Mouse (Mus musculus) adrenal gland, adult 2 months (tissue): ENCODE results near the gene Scd4. TPM values are rescaled to one million over a fixed set of nuclear protein-coding genes. Genes with fewer than 3 reads are reported as not detected.
A peak's percentile ranks its signal among the peaks of the same experiment; 100 is the strongest.

Experiments used
- DNase-seq: peaks from one replicate; pipeline ENCODE4 v3.0.0; 2021
- microRNA-seq, 2 experiments: library from miRNA; unstranded; fragments of <30 nt; microRNA quantifications; one replicate each; pipeline ENCODE4 v1.2.0; 2021
- polyA plus RNA-seq: library from polyadenylated mRNA; depleted of rRNA; stranded (reverse); fragments of >200 nt; gene quantifications from 2 replicates; pipeline ENCODE4 v1.2.3, GENCODE M21; 2012; rRNA removed
- total RNA-seq, 2 experiments: library from RNA; stranded (reverse); gene quantifications; 2 replicates each; pipeline ENCODE4 v1.2.3; 2021

Scd4 gene
- total and polyA plus RNA-seq, 3 experiments = 0.29 to 9.3 (median 5.4) TPM

DNA sequence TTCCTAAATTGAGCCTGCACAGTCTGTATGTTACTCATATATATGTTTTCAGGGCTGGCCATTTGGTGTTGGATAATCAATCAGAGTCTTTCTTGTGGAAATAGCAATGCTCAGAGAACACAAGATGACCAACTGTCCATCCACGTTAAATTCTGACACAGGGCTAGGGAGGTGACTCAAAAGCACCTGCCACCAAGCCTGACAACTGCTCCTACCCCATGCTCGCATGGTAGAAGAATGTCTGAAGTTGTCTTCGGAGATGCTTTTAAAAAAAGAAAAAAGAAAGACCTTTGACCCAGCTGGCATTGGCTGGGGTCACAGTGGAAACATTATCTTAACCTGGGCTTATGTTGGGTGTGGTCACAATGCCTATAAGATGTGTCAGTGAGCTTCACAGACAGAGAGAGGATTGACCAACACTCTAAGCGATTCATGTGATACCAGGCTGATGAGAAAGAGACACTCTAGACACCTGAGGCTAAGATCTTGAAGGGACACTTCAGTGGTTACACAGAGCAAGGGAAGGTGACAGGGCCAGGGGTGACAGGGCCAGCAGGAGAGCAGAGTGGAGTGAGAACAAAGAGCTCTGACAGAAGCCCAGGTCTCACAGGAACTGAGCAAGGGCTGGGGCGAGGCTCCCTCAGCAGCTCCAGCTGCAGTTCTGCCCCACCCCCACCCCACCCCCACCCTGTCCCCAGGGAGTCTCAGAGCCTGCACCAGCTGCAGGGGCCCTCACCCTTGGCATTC is 44.9 kb downstream of the Scd4 start:
- no peak for DNase-seq

DNA sequence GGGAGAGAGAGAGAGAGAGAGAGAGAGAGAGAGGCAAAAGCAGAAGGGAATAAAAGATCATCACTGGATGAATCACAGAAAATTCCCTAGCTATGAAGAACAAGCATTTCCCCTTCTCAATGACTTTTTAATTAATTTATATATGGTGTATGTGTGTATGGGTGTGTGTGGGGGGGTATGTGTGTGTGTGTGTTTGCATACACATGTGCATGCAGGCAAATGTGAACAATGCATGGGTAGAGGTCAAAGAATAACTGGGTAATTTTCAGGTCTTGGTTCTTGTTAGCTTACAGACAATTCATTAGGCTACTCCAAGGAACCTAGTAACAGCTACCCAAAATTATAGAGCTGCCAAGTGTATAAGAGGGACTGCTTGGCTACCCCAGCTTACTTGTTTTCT is 46.2 kb downstream of the Scd4 start:
- no peak for DNase-seq

DNA sequence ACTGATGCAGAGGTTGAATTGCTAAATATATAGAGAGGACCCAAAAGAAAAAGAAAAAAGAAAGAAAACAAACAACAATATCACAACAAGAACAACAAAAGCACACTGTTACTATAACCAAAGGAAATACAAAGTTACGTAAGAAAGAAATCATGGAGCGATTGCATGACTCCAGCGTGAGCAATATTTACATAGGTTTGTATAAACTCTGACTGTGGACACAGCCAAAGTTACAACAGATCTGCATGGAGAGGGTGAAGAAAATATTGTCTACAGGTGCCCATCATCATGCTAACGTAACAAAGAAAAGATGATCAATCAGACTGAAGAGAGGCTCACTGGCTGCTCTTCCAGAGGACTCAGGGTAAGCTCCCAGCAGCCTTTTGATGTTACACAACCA is 47.2 kb downstream of the Scd4 start:
- DNase-seq = no peak

DNA sequence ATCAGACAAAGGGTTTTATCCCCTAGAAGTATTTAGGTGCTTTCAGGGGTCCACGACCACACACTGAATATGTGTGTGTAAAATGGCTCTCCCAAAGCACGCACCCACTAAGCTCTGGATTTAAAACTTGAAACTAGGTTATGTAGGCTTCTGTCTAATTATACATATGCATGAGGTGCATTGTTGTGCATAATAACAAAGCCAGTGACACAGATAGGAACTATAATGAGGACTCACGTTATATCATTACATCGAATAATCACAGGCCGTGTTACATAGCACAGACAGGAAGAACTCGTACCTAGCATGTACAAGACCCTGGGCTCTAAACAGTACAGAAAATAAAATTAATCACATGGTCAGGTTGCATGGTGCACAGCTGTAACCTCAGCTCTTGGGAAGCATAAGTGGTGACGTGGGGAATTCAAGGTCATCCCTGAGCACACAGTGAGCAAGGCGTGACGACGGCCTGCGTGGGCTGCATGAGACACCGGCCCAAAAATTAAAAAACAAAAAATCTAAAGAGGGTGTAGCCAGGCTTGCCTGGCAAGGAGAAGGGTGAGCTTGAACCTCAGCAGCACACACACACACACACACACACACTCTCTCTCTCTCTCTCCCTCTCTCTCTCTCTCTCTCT is 49.9 kb downstream of the Scd4 start:
- peak; percentile 55 for DNase-seq

DNA sequence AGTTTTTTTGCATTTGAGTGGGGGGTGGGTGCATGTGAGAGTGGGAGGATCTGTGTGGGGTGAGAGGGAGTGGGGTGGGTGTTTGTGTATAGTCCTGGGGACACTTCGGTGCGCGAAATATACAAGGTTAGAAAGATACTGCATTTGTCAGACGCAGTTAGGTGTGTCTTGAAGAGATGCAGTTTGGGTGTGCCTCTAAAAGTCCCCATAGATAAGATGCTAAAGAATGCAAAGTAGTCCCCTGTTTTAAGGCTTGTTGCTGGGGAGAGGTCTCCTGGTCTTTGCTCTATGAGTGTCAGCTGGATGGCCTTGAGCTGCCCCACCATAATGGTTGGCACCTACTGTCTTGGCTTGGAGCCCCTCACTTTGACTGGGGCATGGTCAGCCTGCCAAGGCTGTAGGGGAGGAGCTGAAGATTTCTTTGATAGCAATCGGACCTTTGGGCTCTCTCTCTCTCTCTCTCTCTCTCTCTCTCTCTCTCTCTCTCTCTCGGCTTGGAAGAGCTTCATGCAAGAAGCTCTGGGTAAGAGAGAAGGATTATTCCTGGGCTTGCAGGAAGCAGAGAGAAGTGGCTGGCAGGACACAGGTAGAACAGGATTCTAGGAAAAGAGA is 53.1 kb downstream of the Scd4 start:
- DNase-seq = no peak

DNA sequence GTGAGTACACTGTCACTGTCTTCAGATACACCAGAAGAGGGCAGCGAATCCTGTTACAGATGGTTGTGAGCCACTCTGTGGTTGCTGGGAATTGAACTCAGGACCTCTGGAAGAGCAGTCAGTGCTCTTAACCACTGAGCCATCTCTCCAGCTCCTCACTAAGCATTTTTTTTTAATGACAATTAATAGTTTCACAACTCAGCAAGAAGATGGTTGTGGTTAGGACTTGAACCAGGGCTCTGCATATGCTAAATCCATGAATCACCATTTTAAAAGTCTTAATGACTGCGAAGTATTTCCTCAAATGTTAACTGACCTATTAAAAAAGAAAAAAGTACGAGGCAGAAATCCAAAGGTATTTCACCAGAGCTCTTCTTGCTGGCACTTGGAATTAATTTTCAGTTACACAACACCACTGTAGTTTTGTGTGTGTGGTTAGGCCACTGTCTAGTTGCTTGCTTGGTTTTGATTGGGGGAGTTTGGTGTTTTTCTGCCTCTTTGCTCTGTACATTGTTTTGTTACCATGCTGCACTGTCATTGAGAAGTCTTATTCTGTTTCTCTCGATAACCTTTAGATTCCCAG is 54.3 kb downstream of the Scd4 start:
- no peak for DNase-seq

DNA sequence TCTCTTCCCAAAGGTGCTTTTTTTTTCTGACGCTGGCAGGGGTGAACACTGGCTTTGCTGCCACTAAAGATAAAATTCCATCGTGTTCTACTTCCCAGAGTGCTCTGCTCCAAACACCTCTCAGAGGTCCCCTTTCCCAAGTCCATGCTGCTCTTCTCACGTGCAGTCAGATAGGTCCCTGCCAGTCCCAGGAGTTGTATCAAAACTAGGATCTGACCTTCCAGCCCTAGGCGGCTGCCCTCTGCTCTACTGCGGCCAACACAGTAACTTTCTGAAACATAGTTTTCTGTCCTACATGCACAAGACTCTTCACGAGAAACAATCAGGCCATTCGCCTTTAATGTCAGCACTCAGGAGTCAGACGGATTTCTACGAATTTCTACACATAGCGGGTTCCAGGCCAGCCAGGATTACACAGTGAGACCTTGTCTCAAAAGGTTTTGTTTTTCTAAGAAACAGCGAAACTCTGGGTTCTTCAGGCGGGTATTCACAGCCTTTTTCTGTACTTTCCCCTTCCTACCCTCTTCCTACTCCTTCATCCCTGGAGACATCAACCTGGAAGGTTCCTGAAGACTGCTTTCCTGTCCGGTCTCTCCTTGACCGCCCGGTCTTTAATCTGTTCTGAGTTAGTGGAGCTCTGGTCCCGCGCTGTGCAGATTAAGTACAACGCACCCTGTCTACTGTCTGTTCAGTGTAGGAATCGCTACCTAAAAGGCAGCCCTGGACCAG is 55.0 kb downstream of the Scd4 start:
- DNase-seq = peak; percentile 45

DNA sequence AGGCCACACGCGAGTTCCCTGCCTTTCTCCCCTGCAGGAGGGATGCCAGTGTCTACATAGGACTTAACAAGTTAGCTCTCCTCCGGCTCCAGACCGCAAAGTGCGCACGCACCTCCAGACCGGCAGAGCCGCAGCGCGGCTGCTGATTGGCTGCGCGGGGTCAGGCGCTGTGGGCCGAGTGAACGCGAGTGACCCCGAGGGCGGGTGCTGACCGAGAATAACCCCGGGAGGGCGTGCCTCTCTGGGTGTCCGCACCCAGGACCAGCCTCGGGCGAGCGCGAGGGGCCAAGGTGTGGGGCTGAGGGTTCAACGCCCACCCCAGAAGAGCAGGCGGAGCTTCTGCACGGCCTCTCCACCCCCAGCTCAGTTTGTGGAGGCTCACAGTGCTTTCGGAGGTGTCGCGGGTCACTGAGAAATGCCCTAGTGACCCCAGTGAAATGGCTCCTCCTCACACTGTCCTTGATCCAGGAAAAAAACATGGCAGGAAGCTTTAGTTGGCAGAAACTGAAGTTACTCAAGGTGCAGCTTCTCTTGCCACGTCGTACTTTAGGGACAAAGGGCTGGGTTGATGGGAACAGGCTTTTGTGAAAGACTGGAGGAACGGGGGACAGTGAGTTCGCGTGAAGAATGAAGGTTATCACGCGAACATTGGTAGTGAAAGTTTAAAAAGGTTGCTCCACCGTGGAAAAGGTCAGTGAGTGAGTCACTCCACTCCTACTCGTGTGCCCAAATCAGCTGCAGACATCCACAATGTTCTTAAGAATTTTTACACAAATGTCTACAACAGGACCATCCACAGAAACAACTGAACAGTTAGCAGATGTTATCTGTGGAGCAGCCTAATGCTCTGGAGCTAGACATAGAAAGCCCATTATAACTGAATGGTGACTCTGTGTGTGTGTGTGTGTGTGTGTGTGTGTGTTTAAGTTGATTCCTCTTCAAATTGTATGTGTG is 55.9 kb downstream of the Scd4 start:
- peak; percentile 97 for DNase-seq

DNA sequence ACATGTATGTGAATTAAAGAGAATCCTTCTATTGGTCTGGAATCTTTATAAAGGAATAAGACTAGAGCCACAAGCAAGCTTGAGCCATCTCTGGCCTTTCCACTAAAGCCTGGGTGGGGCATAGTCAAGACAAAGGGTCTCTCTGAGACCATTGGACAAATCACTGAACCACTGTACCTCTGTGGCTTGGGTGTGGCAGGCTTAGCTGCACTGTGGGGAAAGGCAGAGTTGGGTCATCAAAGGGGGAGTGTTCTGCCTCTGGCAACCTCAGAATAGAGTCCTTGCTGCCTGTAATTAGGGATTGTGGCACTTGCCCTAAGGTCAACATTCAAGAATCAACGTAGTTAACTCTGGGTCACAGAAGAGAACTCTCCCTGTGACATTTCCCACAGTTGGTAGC is 56.6 kb downstream of the Scd4 start:
- peak; percentile 49 for DNase-seq

DNA sequence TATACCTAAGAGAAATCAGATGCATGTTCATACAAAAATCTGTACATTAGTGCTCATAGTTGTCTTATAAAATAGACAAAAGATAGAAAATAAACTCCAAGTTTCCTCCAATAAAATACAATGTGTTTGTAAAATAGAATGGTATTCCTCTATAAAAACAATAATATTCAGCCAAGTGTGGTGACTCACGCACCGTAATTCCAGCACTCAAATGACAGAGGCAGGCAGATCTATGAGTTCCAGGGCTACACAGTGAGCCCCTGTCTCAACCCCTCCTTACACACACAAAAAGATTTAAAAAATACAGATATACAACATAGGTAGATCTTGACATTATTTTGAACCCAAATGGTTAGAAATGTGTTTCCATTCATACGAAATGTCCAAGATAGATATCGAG is 59.0 kb downstream of the Scd4 start:
- no peak for DNase-seq

DNA sequence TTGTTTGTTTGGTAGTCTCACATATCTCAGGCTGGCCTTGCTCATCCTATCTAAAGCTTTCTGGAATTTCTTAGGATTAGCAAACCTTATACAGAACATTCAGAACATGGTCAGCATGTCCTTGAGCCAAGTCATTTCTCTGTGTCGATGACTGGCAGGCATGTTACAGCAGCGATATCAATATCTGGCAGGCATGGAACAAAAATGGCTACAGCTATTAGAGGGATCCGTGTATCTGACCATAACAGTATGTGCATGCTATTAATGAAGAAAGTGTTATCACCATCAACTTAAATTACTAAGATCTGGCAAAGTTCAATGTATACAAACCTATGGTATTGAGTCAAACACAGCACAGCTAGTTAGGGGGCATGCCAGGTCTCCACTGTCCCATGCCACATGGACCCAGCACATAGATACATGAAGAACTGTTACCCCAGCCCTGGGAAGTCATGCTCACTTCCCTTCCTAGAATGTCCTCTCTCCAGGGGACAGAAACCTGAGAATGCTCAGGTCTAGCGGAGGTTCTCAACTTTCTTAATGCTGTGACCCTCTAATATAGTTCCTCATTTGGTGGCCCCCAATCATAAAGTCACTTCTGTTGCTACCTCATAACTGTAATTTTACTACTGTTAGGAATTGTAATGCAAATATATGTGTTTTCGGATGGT is 59.6 kb downstream of the Scd4 start:
- DNase-seq = no peak

DNA sequence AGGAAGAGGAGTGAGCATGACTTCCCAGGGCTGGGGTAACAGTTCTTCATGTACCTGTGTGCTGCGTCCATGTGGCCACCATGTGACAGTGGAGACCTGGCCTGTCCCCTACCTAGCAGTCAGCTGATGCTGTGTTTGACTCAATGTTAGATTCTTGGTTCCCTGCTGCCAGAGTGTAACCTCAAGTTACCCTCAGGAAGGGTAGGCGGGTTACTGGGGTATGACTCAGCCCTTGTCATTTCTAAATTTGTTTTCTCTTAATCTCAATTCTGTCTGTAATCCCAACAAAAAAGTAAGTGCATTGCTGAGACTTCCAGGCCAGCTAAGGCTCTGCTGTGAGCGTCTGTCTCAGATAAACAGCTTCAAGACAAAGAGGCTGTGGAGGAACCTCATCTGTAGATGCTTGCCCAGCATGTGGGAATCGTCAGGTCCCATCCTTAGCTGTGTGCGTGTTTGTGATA is 61.1 kb downstream of the Scd4 start:
- peak; percentile 47 for DNase-seq

DNA sequence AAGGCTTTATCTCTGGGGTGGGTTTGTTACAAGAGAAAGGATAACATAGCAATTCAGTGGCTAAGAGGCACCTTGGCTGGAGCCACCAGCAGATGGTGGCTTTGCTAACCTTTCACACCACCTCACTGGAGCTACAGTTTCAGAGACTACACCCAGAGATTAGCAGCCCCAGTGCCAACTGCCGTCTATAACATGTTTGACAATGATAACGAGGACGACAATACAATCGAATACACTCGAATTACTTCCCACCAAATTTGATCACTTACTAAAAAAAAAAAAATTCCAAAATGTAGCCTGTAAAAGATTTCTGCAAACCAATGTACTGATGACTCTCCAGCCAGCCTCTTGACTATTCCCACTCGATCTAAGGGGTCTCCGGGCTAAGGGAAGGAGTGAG is 62.1 kb downstream of the Scd4 start:
- no peak for DNase-seq

Small RNA genes within 50 kb of the gene (microRNA-seq; reads per million reads assigned to microRNA genes)
- 2.9 to 4.4 reads per million in 2 experiments for gene Mir5114

Other genes starting within 250 kb of the Scd4 start
- gene Chuk, start 225.6 kb upstream of the Scd4 start, total RNA-seq = 10 to 100 TPM; 48.7 to 78.2 TPM
- 8.9 and 10.5 TPM in 2 replicates for gene Chuk, start 225.6 kb upstream of the Scd4 start, polyA plus RNA-seq
- gene Cwf19l1, start 197.2 kb upstream of the Scd4 start, total RNA-seq = 10 to 100 TPM; 16.5 to 25.4 TPM
- gene Cwf19l1, start 197.2 kb upstream of the Scd4 start, polyA plus RNA-seq = 3.3 and 6.2 TPM in 2 replicates
- gene Bloc1s2, start 186.6 kb upstream of the Scd4 start, total RNA-seq = 10 to 100 TPM; 21.1 to 23.9 TPM
- gene Bloc1s2, start 186.6 kb upstream of the Scd4 start, polyA plus RNA-seq = 6.5 and 12.9 TPM in 2 replicates
- not detected for gene Pkd2l1, start 140.7 kb upstream of the Scd4 start, total RNA-seq
- 0.02 TPM in 1 of 2 replicates, not detected in the other for gene Pkd2l1, start 140.7 kb upstream of the Scd4 start, polyA plus RNA-seq
- under 1 TPM in 1 of 2 experiments, not detected in 1; 0.09 TPM for gene Scd3, start 129.8 kb upstream of the Scd4 start, total RNA-seq
- 0.10 TPM in 1 of 2 replicates, not detected in the other for gene Scd3, start 129.8 kb upstream of the Scd4 start, polyA plus RNA-seq
- gene Scd2, start 39.4 kb upstream of the Scd4 start, total RNA-seq = 1,000 to 10,000 TPM in 1 of 2 experiments, 100 to 1,000 TPM in 1; 845 to 1,065 TPM
- gene Scd2, start 39.4 kb upstream of the Scd4 start, polyA plus RNA-seq = 432 and 748 TPM in 2 replicates
- 1,000 to 10,000 TPM; 1,012 to 3,370 TPM for gene Scd1, start 74.8 kb downstream of the Scd4 start, total RNA-seq
- 10,217 and 11,584 TPM in 2 replicates for gene Scd1, start 74.8 kb downstream of the Scd4 start, polyA plus RNA-seq
- under 1 TPM; 0.12 to 0.17 TPM for gene Wnt8b, start 160.4 kb downstream of the Scd4 start, total RNA-seq
- 0.02 and 0.11 TPM in 2 replicates for gene Wnt8b, start 160.4 kb downstream of the Scd4 start, polyA plus RNA-seq
- gene Sec31b, start 212.8 kb downstream of the Scd4 start, total RNA-seq = 1 to 10 TPM; 3.4 to 4.8 TPM
- 11.6 and 12.8 TPM in 2 replicates for gene Sec31b, start 212.8 kb downstream of the Scd4 start, polyA plus RNA-seq
- gene Gm20538, start 219.7 kb downstream of the Scd4 start, total RNA-seq = not detected
- not detected in 2 replicates for gene Gm20538, start 219.7 kb downstream of the Scd4 start, polyA plus RNA-seq
- 100 to 1,000 TPM; 747 TPM for gene Ndufb8, start 222.3 kb downstream of the Scd4 start, total RNA-seq
- 554 and 568 TPM in 2 replicates for gene Ndufb8, start 222.3 kb downstream of the Scd4 start, polyA plus RNA-seq
- 10 to 100 TPM; 21.2 to 25.7 TPM for gene Hif1an, start 229.8 kb downstream of the Scd4 start, total RNA-seq
- 7.3 and 10.6 TPM in 2 replicates for gene Hif1an, start 229.8 kb downstream of the Scd4 start, polyA plus RNA-seq